Mouse (Mus musculus) right cerebral cortex, postnatal 36 days (tissue): ENCODE data around the gene Mcl1.
A peak's percentile ranks its signal among the peaks of the same experiment; 100 is the strongest.
"Not testable (repeated sequence)": the region's sequence is repeated elsewhere in the genome, so short reads cannot be mapped to it uniquely, and the experiment has no call there.

ENCODE experiments used
- DNase-seq, 2 experiments: peaks; one replicate each; pipeline ENCODE4 v3.0.0; 2022; ENCODE audit warnings: low spot score in 2 of 2, mixed read lengths in 1 of 2

Mcl1 gene

GRCm38 (mm10) chr3:95685301-95685700, 26.7 kb downstream of the Mcl1 start:
- DNase-seq: no peak

DNA sequence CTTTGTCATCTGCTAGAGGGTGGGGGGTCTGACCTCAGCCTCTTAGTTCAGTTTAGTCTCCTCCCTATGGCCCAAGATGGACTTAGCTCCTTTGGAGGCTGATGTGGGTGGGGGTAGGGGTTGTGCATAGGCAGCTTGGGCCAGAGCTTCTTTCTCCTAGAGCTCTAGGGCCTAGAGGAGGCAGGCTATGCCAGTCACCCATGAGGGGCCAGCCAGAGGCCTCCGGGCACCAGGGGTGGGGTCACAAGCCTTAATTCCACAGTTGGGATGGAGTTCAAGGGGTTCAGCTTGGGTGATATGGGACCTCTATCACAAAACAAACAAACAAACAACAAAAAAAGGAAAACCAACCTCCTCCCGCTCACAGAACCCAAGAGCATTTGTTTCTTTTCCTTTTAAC, 27.1 kb downstream of the Mcl1 start:
- no peak for DNase-seq

GRCm38 (mm10) chr3:95686492-95687167, 28.0 kb downstream of the Mcl1 start:
- DNase-seq: no peak

DNA sequence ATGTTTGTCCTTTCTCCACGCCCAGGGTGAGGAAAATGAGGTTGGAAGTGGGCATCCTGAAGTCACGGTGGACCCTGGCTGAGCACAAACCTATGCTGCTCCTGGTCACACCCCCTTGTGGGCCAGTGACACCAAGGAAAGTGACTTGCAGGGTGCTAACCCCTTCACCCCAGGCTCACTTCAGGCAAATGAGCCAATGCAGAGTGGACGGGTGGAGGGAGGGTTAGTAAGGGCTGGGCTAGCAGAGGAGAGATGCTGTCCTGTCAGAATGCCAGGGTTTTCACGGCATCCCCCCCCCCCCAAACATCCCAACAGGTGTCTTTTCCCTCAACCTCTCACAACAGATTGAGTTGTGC, 28.6 kb downstream of the Mcl1 start:
- DNase-seq: no peak

- DNase-seq: no peak
Observed at GRCm38 (mm10) chr3:95687524-95688421, 29.2 kb downstream of the Mcl1 start, which contains the start of gene Adamtsl4. Gene Adamtsl4 (minus strand): TSS chr3:95687917.

DNA sequence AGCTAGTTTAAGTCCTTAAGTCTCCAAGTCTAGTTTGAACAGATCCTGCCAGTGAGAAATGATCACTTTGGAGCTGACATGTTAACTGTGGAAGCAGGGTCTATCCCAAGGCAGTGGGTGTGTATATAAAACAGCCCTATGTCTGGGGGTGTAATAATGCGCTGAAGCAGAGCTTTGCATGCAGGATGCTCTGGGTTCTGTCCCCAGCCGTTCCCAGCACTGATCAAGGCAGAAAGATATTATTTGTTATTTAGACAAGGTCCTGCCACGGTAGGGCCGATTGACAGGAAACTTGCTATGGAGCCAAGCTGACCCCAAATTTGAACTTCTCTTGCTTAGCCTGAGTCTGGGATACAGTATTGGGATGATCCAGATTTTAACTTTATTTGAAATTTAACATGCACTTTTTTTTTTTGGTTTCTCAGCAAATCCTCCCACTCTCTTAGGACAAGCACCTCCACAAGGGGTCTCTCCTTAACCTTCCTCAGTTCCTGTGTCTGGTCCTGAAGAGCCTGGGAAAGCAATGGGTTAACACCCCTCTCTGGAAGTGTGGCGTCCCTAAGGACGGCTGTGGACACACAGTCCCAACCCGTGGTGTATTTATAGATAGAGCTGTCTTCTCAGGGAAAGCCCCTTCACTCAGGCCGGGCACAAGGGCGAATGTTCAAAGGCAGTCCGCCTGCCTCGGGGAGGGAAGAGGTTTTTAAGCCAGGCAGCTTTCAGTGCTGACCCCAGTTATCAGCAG, 30.8 kb downstream of the Mcl1 start:
- no peak for DNase-seq

DNA sequence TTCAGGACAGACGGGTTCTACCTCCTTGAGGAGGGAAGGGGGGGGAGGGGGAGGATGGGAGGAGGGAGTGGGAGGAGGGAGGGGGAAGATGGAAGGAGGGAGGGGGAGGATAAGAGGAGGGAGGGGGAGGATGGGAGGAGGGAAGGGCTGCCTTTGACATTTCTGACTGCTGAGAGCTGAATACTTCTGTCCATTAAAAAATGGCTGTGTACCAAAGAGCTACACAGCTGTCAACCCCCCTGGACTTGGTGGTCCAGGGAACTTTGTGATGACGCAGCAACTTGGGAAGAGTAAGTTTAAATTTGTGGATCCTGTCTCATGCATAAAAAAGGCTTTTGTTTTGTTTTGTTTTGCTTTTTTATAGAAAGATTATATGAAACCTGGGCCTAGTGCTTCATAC, 31.4 kb downstream of the Mcl1 start:
- DNase-seq: no peak

DNA sequence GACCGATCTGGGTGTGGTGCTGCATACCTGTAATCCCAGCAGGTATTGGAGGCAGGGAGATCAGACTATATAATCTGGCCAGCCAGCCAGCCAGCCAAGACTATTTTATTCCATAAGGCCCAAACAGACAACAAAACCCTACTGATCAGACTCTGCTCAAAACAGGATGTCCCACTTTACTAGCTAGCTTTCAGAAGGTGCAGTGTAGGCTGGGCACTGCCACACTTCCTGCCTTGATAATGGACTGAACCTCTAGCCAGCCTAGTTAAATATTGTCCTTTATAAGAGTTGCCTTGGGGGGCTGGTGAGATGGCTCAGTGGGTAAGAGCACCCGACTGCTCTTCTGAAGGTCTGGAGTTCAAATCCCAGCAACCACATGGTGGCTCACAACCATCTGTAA, 32.0 kb downstream of the Mcl1 start:
- DNase-seq: not testable (repeated sequence)

DNA sequence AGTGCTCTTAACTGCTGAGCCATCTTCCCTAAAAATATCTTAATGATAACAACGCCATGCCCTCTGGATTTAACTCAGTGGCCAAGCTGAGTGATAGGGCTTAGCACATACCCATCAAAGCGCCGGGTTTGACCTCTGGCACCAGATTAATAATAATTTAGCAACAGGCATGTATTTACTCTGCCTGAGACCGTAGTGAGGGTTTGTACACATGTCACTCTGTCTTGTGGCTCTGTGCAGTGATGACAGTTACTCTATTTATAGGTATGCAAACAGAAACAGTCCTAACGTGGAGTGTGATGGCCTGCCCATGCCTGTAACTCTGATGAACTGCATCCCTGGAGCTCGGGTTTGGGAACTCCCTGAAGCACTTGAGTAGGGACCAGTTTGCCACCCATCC, 34.1 kb downstream of the Mcl1 start:
- no peak for DNase-seq

GRCm38 (mm10) chr3:95693821-95694807, 35.5 kb downstream of the Mcl1 start:
- DNase-seq: no peak

DNA sequence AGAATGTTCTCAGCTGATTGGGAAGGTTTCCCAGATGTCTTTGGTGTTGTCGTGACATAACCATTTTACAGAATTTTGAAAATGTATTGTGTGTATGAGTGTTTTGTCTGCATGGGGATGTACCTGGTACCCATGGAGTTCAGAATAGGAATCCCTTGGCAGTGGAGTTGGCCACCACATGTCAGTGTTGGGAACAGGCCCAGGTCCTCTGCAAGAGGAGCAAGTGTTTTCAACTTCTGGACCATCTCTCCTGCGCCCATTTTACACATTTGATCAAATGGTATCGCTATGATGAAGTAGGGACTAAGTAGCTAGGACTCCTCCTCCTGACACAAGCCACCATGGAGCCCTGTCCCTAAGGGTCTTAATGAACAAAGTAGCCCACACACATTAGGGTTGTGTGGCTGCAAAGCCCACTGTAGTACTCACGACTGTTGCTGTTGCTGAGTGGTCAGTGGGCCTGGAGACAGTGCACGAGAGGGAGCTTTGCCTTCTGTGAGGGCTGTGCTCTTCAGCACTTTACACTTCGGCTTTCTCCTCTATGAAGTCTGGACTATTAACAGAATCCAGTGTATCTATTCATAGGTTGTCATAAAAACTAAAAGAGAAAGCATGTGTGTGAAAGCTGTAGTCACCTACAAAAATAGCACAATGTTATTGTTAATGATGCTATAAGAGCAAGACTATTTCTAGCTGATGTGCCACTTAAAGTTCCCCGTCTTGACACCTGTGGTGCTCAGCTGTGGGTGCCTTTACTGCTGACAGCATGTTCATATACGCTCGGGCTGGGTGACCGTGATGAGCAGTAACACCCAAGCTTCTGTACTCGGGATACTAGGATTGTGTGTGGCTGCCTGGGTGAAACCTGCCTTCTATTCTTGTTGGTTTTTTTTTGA, 36.5 kb downstream of the Mcl1 start:
- no peak for DNase-seq

DNA sequence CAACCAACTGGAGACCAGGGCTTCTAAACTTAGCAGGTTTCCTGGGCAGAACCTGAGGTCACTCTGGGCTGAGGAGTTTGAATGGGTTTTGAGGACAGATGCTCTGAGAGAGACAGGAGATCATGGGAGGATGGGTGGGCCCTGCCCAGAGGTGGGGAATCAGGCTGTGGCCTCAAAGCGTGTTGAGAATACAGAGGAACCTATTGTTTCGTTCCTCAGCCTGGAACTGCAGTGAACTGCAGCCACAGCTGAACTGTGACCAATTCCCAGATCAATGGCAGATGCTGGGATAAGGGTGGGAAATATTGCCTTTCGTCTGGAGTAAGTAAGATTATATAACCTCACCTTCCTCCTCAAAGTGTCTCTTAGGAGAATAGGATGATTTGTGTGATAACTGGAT, 37.2 kb downstream of the Mcl1 start:
- DNase-seq: no peak

GRCm38 (mm10) chr3:95696360-95696759, 37.8 kb downstream of the Mcl1 start:
- no peak for DNase-seq

DNA sequence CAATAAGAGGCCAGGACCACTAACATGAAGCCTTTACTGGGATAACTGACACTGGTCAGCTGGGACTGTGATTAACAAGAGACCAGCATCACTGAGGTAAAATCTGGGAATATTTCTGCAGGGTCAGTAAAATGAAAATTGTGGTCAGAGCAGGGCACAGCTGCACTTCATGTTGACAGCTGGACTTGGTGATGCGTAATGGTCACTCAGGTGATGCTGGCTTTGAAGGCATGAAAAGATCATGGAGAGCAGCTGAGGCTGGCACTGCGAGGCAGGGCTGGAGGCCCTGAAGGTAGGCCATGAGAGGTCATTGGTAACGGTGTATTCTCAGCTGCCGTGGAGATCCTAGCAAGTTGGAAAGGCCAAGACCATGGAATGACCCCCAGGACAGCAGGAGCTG, 39.7 kb downstream of the Mcl1 start:
- DNase-seq: no peak

DNA sequence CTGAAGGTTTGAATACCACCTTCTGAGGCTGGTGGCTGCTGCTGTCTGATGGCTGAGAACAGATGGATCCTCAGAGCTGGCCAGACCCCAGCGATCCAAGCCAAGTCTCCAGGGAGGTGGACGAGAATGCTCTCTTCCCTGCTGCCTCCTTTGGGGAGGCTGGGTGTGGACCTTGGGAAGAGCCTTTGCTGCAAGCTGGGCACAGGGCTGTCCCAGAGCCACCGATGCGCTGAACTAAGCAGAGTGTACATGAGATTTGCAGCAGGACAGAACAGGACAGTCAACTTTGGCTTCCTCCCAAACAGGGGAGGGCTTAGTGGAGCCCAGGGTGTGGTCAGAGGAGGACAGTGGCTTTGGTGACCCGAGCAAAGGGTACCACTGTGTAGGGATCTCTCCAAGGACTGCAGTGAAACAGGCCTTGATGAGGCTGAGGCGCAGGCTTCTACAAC, 41.7 kb downstream of the Mcl1 start:
- no peak for DNase-seq

GRCm38 (mm10) chr3:95701085-95701484, 42.5 kb downstream of the Mcl1 start:
- no peak for DNase-seq

- DNase-seq: peak in 1 of 2 experiments; percentile 18
Observed at GRCm38 (mm10) chr3:95701877-95702540, 43.4 kb downstream of the Mcl1 start.

DNA sequence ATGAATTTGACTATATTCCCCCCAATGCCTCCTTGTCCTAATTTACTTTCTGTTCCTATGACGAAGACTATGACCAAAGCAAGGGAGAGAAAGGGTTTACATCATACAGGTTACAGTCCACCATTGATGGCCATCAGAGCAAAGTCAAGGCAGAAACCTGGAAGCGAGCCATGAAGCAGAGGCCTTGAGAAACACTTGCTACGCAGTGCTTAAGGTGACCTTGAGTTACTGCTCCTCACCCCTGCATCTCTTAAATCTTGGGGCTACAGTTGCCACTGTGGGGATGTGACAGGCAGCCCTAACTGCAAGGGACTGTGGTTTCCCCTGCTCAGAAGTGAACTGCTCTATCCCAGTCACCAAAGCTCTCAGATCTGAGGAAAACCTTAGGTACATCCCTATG, 44.7 kb downstream of the Mcl1 start:
- DNase-seq: no peak

GRCm38 (mm10) chr3:95704612-95705011, 46.0 kb downstream of the Mcl1 start:
- DNase-seq: no peak

- DNase-seq: no peak
Observed at GRCm38 (mm10) chr3:95706273-95706672, 47.7 kb downstream of the Mcl1 start.
